Mouse (Mus musculus) G1E (cell line): ENCODE measurements around the gene Lct.

ENCODE experiments used
- CTCF ChIP-seq: IDR thresholded peaks from 2 replicates; pipeline ENCODE4 v1.5.1; 2012; ENCODE audit warnings: low read depth, low read length, inconsistent platforms, mixed read lengths
- GATA1 ChIP-seq: IDR thresholded peaks from 2 replicates; pipeline ENCODE4 v1.6.1; 2012; ENCODE audit warnings: borderline replicate concordance, low read length, inconsistent platforms, mixed read lengths
- POLR2AphosphoS5 ChIP-seq: IDR thresholded peaks from 2 replicates; pipeline ENCODE4 v1.6.1; 2012; ENCODE audit warnings: low read depth, low read length, inconsistent platforms; ENCODE audit not compliant: insufficient replicate concordance

DNA sequence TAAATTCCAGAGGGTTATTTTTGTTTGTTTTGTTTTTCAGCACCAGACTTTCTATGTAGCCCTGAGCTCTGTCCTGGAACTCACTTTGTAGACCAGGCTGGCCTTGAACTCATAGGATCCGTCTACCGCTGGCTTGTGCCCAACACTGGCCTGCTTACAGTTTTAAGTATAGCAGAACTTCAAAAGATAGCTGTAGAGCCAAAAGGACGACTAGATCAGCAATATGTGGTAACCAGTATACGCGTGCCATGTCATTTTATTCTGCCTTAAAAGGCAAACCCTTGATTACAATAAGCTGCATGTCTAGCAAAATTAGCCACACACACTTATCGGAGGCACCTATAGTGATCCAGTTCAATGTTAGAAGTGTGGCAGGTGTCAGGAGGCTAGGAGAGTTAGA lies 30.2 kb upstream of the Lct start:
- no peak for TF ChIP-seq CTCF
- TF ChIP-seq GATA1, result no peak
- no peak for TF ChIP-seq POLR2AphosphoS5
